Mouse (Mus musculus) brain, embryonic 18.5 days (tissue): ENCODE measurements at regions not wholly inside any gene's neighbourhood (a gene's known extent, or its start where the extent isn't known, plus 50 kb on each side); places are given as distances from the start of the nearest gene placed in this dataset.

ENCODE experiments used
- DNase-seq: peaks from one replicate; pipeline ENCODE4 v3.0.0-alpha.2; 2012; ENCODE audit warnings: low read depth, low spot score

GRCm38 (mm10) chr10:91319442-91320112 is 138.5 kb upstream of the Tmpo start:
- no peak for DNase-seq

GRCm38 (mm10) chr10:91314441-91314840 is 133.3 kb upstream of the Tmpo start:
- no peak for DNase-seq

- DNase-seq, result no peak
These were observed 132.2 kb upstream of the Tmpo start for GRCm38 (mm10) chr10:91313316-91313715.

- DNase-seq, result no peak
These were observed 131.8 kb upstream of the Tmpo start for GRCm38 (mm10) chr10:91312913-91313312.

- no peak for DNase-seq
These were observed 119.0 kb upstream of the Tmpo start for GRCm38 (mm10) chr10:91300067-91300466.

GRCm38 (mm10) chr10:91297792-91298460 is 116.8 kb upstream of the Tmpo start:
- DNase-seq, result peak; percentile 70

- no peak for DNase-seq
These were observed 114.2 kb upstream of the Tmpo start for GRCm38 (mm10) chr10:91295345-91295744.

- no peak for DNase-seq
These were observed 112.1 kb upstream of the Tmpo start for GRCm38 (mm10) chr10:91293226-91293625.

GRCm38 (mm10) chr10:91284259-91284658 is 103.1 kb upstream of the Tmpo start:
- no peak for DNase-seq

- DNase-seq, result peak; percentile 52
These were observed 90.0 kb upstream of the Tmpo start for GRCm38 (mm10) chr10:91270955-91271741.

GRCm38 (mm10) chr10:91270268-91270954 is 89.3 kb upstream of the Tmpo start:
- no peak for DNase-seq

GRCm38 (mm10) chr10:91267886-91268285 is 86.8 kb upstream of the Tmpo start:
- no peak for DNase-seq

- DNase-seq, result no peak
These were observed 79.3 kb upstream of the Tmpo start for GRCm38 (mm10) chr10:91260416-91260815.

- no peak for DNase-seq
These were observed 68.6 kb upstream of the Tmpo start for GRCm38 (mm10) chr10:91249681-91250195.

- DNase-seq, result no peak
These were observed 63.2 kb upstream of the Tmpo start for GRCm38 (mm10) chr10:91244297-91244696.

- no peak for DNase-seq
These were observed 61.5 kb upstream of the Tmpo start for GRCm38 (mm10) chr10:91242491-91243046.

GRCm38 (mm10) chr10:91241611-91242005 is 60.5 kb upstream of the Tmpo start:
- no peak for DNase-seq

GRCm38 (mm10) chr10:91240856-91241610 is 59.9 kb upstream of the Tmpo start:
- DNase-seq, result no peak

GRCm38 (mm10) chr10:91240320-91240719 is 59.2 kb upstream of the Tmpo start:
- DNase-seq, result no peak

GRCm38 (mm10) chr10:91236844-91237243 is 55.7 kb upstream of the Tmpo start:
- no peak for DNase-seq

GRCm38 (mm10) chr10:91234709-91235108 is 53.6 kb upstream of the Tmpo start:
- no peak for DNase-seq
